Mouse (Mus musculus) left cerebral cortex, adult 8-10 months (tissue): ENCODE measurements around the gene Natd1. TPM values are rescaled to one million over a fixed set of nuclear protein-coding genes. Genes with fewer than 3 reads are reported as not detected.

Experiments
- total RNA-seq, 4 experiments: library from RNA; stranded (reverse); gene quantifications; 2 replicates each; pipeline ENCODE4 v1.2.4; 2022

Natd1 gene
- total RNA-seq, 4 experiments from 2014 or later = 9.6 to 13.4 (median 11.9) TPM

Other genes with a start within 250 kb of the Natd1 start
- gene Llgl1, start 215.0 kb downstream of the Natd1 start, total RNA-seq = 10 to 100 TPM; 40.0 to 42.3 (median 40.8) TPM
- 10 to 100 TPM; 61.2 to 73.0 (median 62.4) TPM for gene Flii, start 187.5 kb downstream of the Natd1 start, total RNA-seq
- gene Mief2, start 186.4 kb downstream of the Natd1 start, total RNA-seq = 10 to 100 TPM; 18.3 to 24.8 (median 19.8) TPM
- gene Top3a, start 137.4 kb downstream of the Natd1 start, total RNA-seq = 1 to 10 TPM; 5.4 to 7.2 (median 6.6) TPM
- gene Smcr8, start 137.2 kb downstream of the Natd1 start, total RNA-seq = 10 to 100 TPM; 31.7 to 35.9 (median 32.7) TPM
- gene Shmt1, start 103.0 kb downstream of the Natd1 start, total RNA-seq = 1 to 10 TPM; 4.0 to 7.1 (median 5.6) TPM
- 10 to 100 TPM; 27.6 to 30.0 (median 29.5) TPM for gene Dhrs7b, start 84.1 kb downstream of the Natd1 start, total RNA-seq
- gene Tmem11, start 35.5 kb downstream of the Natd1 start, total RNA-seq = 10 to 100 TPM; 26.7 to 33.3 (median 30.3) TPM
- 10 to 100 TPM; 12.0 to 18.7 (median 16.3) TPM for gene Map2k3, start 17.3 kb upstream of the Natd1 start, total RNA-seq
- 10 to 100 TPM; 15.1 to 19.8 (median 15.6) TPM for gene Kcnj12, start 107.8 kb upstream of the Natd1 start, total RNA-seq
- 1 to 10 TPM in 3 of 4 experiments, under 1 TPM in 1; 0.76 to 2.3 (median 1.5) TPM for gene Tnfrsf13b, start 212.0 kb upstream of the Natd1 start, total RNA-seq